37 mouse cellular contexts compared by ENCODE assay signal in the genomic region with DNA sequence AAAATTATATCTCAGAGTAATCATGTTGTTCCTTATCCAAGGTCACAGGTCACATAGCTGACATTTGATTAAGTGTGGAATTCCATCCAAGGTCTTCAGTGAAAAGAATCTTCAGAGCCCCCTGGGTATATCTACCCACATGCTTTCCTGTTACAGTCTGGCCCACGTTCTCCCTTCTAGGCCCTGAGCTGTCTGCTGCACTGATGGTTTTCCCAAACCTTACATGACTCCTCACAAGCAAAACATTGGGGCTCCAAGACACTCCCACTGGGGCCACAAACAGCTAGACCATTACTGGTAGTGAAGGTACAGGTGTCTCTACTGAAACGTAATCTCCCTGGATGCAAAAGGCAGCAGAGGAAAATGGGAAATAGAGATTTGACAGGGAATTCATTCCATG. TPM values are rescaled to one million over a fixed set of nuclear protein-coding genes. Genes with fewer than 3 reads are reported as not detected.
"Had no signal": no experiment of that assay in that cellular context is flagged by ENCODE, and none has a peak within 500 bp of the region (broad histone marks: within the 10 kb centered on the region; RNA-seq: fewer than 3 reads in every experiment).

No protein-coding gene starts in this region.

- H3K9me3 ChIP-seq: heart, embryonic 10.5 days; heart, embryonic 13.5 days; heart, embryonic 15.5 days; hindbrain, embryonic 13.5 days; hindbrain, embryonic 15.5 days; kidney, embryonic 15.5 days; limb, embryonic 12.5 days; limb, embryonic 15.5 days; liver, embryonic 12.5 days had no signal

- H3K4me1 ChIP-seq: heart, embryonic 15.5 days; hindbrain, embryonic 13.5 days; hindbrain, embryonic 15.5 days; limb, embryonic 15.5 days had no signal

- H3K27ac ChIP-seq: heart, embryonic 10.5 days; heart, embryonic 13.5 days; heart, embryonic 15.5 days; hindbrain, embryonic 13.5 days; hindbrain, embryonic 15.5 days; hindbrain, postnatal 0 days; kidney, embryonic 15.5 days; kidney, postnatal 0 days; limb, embryonic 12.5 days; limb, embryonic 15.5 days; liver, embryonic 12.5 days; liver, embryonic 14.5 days had no signal

- DNase-seq: gastrocnemius, postnatal 14 days; gastrocnemius, postnatal 36 days; heart, adult 18-20 months; heart, postnatal 14 days; heart, postnatal 36 days; kidney, adult 11 months; kidney, adult 2 months; kidney, adult 9 months; kidney, postnatal 14 days; kidney, postnatal 36 days; layer of hippocampus, adult 9-11 months; layer of hippocampus, postnatal 36 days; left cerebral cortex, postnatal 4 days had no signal

- H3K27me3 ChIP-seq: heart, embryonic 13.5 days; heart, embryonic 15.5 days; hindbrain, embryonic 13.5 days; hindbrain, embryonic 15.5 days; kidney, embryonic 15.5 days; limb, embryonic 12.5 days; limb, embryonic 15.5 days; liver, embryonic 12.5 days had no signal

- ATAC-seq: hindbrain, postnatal 0 days; intestine, embryonic 16.5 days; liver, embryonic 12.5 days had no signal

- H3K36me3 ChIP-seq: heart, embryonic 10.5 days; heart, embryonic 13.5 days; heart, embryonic 15.5 days; hindbrain, embryonic 13.5 days; hindbrain, embryonic 15.5 days; kidney, embryonic 15.5 days; limb, embryonic 12.5 days; limb, embryonic 15.5 days; liver, embryonic 12.5 days had no signal

- H3K9ac ChIP-seq: heart, embryonic 13.5 days; heart, embryonic 15.5 days; hindbrain, embryonic 13.5 days; hindbrain, embryonic 15.5 days; kidney, embryonic 15.5 days; limb, embryonic 12.5 days; limb, embryonic 15.5 days; liver, embryonic 12.5 days; liver, embryonic 14.5 days had no signal

- H3K4me3 ChIP-seq: heart, embryonic 10.5 days; heart, embryonic 13.5 days; heart, embryonic 15.5 days; hindbrain, embryonic 13.5 days; hindbrain, embryonic 15.5 days; kidney, embryonic 15.5 days; limb, embryonic 12.5 days; limb, embryonic 15.5 days; liver, embryonic 12.5 days had no signal

- H3K4me2 ChIP-seq: heart, embryonic 13.5 days; heart, embryonic 15.5 days; hindbrain, embryonic 13.5 days; hindbrain, embryonic 15.5 days; kidney, embryonic 15.5 days; limb, embryonic 12.5 days; limb, embryonic 15.5 days; liver, embryonic 12.5 days had no signal

RNA-seq across cellular contexts. Expression of a gene that starts 57.9 kb away (rescaled TPM):
- total RNA-seq: gastrocnemius, adult 18-20 months; gastrocnemius, adult 8-10 months; gastrocnemius, postnatal 14 days; gastrocnemius, postnatal 36 days; heart, adult 18-20 months; heart, adult 8-10 months; heart, postnatal 14 days; heart, postnatal 36 days; hematopoietic stem cell, adult 5-6 weeks; hindbrain, postnatal 0 days; liver, adult 2 months had no signal
- polyA plus RNA-seq: gonadal fat pad, adult 2 months; heart, embryonic 10.5 days; heart, embryonic 13.5 days; heart, embryonic 15.5 days; heart, postnatal 0 days; hindbrain, embryonic 11.5 days; hindbrain, embryonic 13.5 days; hindbrain, embryonic 15.5 days; hindbrain, postnatal 0 days; intestine, embryonic 14.5 days; intestine, embryonic 16.5 days; kidney, adult 2 months; kidney, embryonic 15.5 days; kidney, postnatal 0 days; large intestine, adult 2 months; limb, embryonic 12.5 days; limb, embryonic 15.5 days; liver, adult 2 months; liver, embryonic 12.5 days; liver, embryonic 14.5 days; liver, embryonic 16.5 days had no signal
